Mouse (Mus musculus) neural tube, embryonic 11.5 days (tissue): ENCODE data around the gene Fancc. TPM values are rescaled to one million over a fixed set of nuclear protein-coding genes. Genes with fewer than 3 reads are reported as not detected.

Experiments
- ATAC-seq: fragments of 200-750 bp; cut with Nextera tagmentation; 2 replicates; pipeline ENCODE4 v1.8.0; 2017; ENCODE audit warnings: moderate number of reproducible peaks, mild to moderate bottlenecking, moderate TSS enrichment, moderate library complexity; ENCODE audit not compliant: insufficient read depth, low FRiP score, low TSS enrichment
- DNase-seq: peaks from one replicate; pipeline ENCODE4 v3.0.0-alpha.2; 2015; ENCODE audit warnings: low spot score
- H3K27ac ChIP-seq: fragments of 300-500 bp; sonication (generic); 2 replicates; pipeline ENCODE4 v1.5.1; 2014; ENCODE audit warnings: low read depth, mild to moderate bottlenecking, low read length
- H3K27me3 ChIP-seq: fragments of 300-500 bp; sonication (generic); 2 replicates; pipeline ENCODE4 v1.6.1; 2014; ENCODE audit warnings: mild to moderate bottlenecking, low read length, mixed read lengths; ENCODE audit not compliant: control insufficient read depth, insufficient read depth
- H3K36me3 ChIP-seq: fragments of 300-500 bp; sonication (generic); 2 replicates; pipeline ENCODE4 v1.6.1; 2014; ENCODE audit warnings: mild to moderate bottlenecking, low read length, moderate library complexity, mixed read lengths; ENCODE audit not compliant: control insufficient read depth, insufficient read depth
- H3K4me1 ChIP-seq: fragments of 300-500 bp; sonication (generic); 2 replicates; pipeline ENCODE4 v1.6.1; 2014; ENCODE audit warnings: low read length, mixed read lengths; ENCODE audit not compliant: control insufficient read depth, insufficient read depth
- H3K4me2 ChIP-seq: fragments of 300-500 bp; sonication (generic); 2 replicates; pipeline ENCODE4 v1.6.1; 2014; ENCODE audit warnings: low read depth, mild to moderate bottlenecking, moderate library complexity
- H3K4me3 ChIP-seq: fragments of 300-500 bp; sonication (generic); 2 replicates; pipeline ENCODE4 v1.5.1; 2014; ENCODE audit warnings: low read depth, low read length
- H3K9ac ChIP-seq: fragments of 300-500 bp; sonication (generic); 2 replicates; pipeline ENCODE4 v1.6.1; 2014; ENCODE audit warnings: mild to moderate bottlenecking, low read length
- H3K9me3 ChIP-seq: fragments of 300-500 bp; sonication (generic); 2 replicates; pipeline ENCODE4 v1.6.1; 2016; ENCODE audit warnings: low read length; ENCODE audit not compliant: control insufficient read depth
- WGBS: fragments of 180-500 bp; shearing (Covaris S2); extraction: QIAGEN DNeasy Blood & Tissue Kit; methylation state at CpG from one replicate; pipeline ENCODE4 v1.1.7; 2014; 5-methylcytosine and 5-hydroxymethylcytosine counted together
- polyA plus RNA-seq: library from polyadenylated mRNA; unstranded; fragments of >200 nt; fragmentation: Nextera tagmentation; extraction: Ambion mirVana; gene quantifications from 2 replicates; pipeline ENCODE4 v1.2.1, GENCODE M21; 2014

The Fancc gene
- polyA plus RNA-seq, 1 experiment from 2014 or later = 22.2 TPM

DNA sequence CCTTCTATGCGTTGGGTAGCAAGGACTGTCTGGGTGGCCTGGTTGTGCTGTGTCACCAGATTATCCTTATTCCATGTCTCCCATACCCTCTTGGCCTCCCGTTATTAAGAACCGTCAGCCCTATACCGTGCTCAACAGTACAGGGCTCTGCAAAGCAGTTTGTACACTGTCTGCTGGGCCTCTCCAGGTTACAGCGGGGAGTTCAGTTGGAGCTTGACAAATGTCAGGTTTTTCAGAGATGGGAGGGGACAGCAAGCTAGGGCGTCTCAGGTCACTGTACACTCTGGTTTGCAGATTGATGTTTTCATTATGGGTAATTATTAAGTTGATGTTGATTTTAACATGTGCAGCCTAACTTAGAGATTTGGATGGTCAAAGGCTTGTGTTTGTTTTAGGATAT, 240.9 kb downstream of the Fancc start:
- 90% methylated on average over 6 of the region's 6 CpGs for WGBS
- no peak overlapping the region for H3K4me3 ChIP-seq
- peaks cover 11% of the 10 kb centered on the region for H3K4me1 ChIP-seq
- H3K9ac ChIP-seq = no peak overlapping the region
- no peaks in the 10 kb centered on the region for H3K27me3 ChIP-seq
- ATAC-seq = no peak
- no peak overlapping the region for H3K27ac ChIP-seq
- no peak overlapping the region for H3K4me2 ChIP-seq
- no peak for DNase-seq
- H3K9me3 ChIP-seq = no peaks in the 10 kb centered on the region
- peaks cover 4% of the 10 kb centered on the region; the same call in 1 of the 2 replicates for H3K36me3 ChIP-seq

DNA sequence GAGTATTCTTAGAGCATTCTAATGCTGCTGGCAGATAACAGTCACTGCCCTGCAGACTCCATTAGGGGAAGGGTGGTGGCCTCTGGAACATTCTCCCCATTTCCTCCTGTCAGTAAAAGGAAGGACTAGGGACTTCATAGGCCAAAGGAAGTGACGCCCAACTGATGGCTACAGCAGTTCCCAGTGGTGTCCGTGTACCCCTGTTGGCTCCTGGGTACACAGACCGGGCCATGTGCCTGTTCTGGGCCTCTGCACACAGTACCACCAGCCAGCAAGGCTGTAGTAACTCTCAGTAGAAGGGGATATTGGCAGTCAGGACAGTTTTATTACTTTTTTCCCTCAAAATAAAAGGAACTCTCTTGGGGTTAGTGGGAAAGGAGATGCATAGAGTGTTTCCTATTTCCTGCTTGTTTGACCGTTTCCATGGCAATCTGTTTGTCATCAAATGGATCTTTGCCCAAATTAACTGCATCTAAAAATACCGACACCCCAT, 241.5 kb downstream of the Fancc start:
- H3K36me3 ChIP-seq = peaks cover 4% of the 10 kb centered on the region; the same call in 1 of the 2 replicates
- DNase-seq (no peak), ATAC-seq (no peak)
- no peak overlapping the region for H3K9ac ChIP-seq
- no peaks in the 10 kb centered on the region for H3K9me3 ChIP-seq
- H3K27me3 ChIP-seq = no peaks in the 10 kb centered on the region
- peaks cover 6% of the 10 kb centered on the region for H3K4me1 ChIP-seq
- H3K4me3 ChIP-seq = no peak overlapping the region
- no peak overlapping the region for H3K27ac ChIP-seq
- WGBS = 85% methylated on average over 5 of the region's 5 CpGs
- no peak overlapping the region for H3K4me2 ChIP-seq

DNA sequence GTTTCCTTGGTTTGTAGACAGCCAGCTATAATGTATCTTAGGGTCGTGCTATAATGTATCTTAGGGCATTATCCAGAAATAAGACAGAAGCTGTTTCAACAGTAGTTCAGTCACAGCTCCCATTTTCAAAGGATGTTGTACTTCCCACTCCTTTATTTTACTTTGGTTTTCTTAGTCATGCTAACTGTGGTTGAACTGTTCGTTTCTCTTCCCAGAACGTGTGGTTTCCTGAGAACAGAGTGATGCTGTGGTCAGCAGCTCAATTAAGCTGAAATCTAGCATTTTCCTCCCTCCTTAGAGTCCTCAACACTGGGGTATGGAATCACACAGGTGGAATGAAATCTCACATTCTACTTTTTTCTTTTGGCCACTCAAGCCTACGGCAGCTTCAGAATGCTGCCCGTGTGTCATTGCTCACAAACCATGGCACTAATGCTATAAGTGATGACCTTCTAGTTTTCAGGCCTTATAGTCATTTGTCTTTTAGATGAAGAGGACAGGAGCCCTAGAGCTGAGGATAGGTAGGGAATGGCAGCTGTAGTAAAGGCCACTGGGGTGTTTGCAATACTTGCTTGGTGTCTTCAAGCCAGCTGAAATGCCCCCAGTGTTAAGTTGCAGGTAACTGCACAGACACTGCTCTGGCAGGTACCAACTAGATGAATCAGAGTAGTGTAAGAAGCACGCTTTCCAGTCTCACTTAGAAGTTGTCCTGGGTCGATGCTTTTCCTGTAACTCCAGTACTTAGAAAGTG, 243.0 kb downstream of the Fancc start:
- H3K27ac ChIP-seq = no peak overlapping the region
- no peak overlapping the region for H3K9ac ChIP-seq
- DNase-seq (no peak), ATAC-seq (no peak)
- peaks cover 4% of the 10 kb centered on the region; the same call in 1 of the 2 replicates for H3K36me3 ChIP-seq
- no peaks in the 10 kb centered on the region for H3K4me1 ChIP-seq
- H3K4me2 ChIP-seq = no peak overlapping the region
- H3K9me3 ChIP-seq = no peaks in the 10 kb centered on the region
- WGBS = 86% methylated on average over 7 of the region's 7 CpGs
- no peak overlapping the region for H3K4me3 ChIP-seq
- no peaks in the 10 kb centered on the region for H3K27me3 ChIP-seq

DNA sequence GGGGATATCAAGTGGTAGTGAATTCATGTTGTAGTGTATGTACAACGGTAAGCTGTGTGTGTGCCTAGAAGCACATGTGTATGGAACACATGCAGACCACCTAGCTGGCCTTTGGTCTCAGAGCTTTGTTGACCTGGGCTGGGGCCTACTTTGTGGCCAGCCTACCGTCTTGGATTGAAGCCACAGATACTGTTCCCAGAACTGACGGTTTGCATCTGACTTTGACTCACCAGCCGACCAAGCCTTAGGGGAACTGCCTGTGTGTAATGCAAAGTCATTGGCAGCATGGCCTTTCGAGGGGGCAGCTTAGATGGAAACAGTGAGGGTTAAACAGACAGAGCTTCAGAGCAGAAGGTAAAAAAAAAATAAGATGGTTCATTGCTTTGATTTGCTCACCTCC, 243.9 kb downstream of the Fancc start:
- no peak overlapping the region for H3K4me2 ChIP-seq
- no peaks in the 10 kb centered on the region for H3K9me3 ChIP-seq
- no peak overlapping the region for H3K27ac ChIP-seq
- ATAC-seq = no peak
- 92% methylated on average over 5 of the region's 5 CpGs for WGBS
- H3K36me3 ChIP-seq = peaks cover 4% of the 10 kb centered on the region; the same call in 1 of the 2 replicates
- H3K4me3 ChIP-seq = no peak overlapping the region
- no peak overlapping the region for H3K9ac ChIP-seq
- no peak for DNase-seq
- H3K4me1 ChIP-seq = no peaks in the 10 kb centered on the region
- H3K27me3 ChIP-seq = no peaks in the 10 kb centered on the region

DNA sequence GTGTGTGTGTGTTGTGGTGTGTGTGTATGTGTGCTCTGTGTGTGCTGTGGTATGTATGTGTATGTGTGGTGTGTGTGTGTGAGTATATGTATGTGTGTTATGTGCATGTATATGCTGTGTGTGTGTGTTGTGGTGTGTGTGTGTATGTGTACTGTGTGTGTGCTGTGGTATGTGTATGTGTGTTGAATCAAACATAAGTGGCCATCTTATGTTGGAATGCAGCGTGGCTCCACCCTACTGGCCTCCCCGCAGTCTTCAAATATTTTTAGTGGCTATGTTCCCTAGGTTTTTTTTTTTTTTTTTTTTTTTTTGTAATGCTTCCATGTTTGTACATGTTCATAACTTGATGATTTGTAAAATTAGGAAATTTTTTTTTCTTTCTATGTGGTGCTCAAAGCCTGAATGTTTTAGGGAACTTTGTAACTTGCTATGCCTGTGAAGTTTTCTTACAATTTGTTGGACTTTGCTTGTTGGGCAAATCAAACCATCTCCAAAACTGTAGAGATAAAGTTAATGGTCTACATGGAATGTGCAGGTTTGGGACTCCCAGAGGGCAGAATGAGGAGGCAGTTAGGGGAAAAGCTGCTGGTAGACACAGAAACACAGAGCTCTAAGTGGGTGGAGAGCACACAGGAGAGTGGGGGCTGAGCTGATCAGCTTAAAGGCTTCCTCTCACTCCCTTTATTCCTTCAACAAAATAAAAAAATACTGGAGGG, 244.6 kb downstream of the Fancc start:
- WGBS = 96% methylated on average over 2 of the region's 2 CpGs
- no peaks in the 10 kb centered on the region for H3K4me1 ChIP-seq
- ATAC-seq = no peak

DNA sequence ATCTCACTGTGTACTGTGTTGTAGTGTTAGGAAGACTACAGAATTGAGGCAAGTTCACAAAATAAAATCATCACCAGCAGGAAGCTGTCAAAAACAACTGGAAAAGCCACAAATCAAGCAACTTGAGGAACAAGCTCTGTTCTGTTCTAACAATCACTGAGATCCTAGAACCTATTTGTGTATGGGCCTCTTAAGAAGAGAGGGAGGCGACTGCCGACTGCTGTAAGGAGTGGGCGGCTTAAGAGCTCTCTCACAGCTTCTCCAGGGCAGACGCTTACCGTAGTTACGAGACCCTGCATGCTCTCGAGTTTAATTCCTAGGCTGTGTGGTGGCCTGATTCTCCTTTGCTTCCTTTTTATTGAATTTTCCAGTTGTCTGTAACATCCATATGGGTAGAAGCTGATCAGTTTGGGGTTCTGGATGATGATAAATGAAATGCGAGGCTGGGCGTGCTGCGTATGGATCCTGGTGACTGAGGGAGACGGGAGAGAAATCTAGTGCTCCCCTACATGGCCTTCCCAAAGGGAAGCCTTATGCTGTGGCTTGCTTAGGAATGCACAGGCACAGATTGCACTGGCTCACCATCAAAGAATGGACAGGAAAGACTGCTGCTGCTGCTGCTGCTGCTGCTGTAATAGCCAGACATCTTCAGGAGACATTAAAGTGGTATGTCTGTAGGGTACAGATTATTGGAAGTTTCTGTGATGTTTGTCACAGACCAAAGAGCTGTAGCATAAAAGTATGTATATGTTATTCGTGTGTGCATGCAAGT, 245.8 kb downstream of the Fancc start:
- ATAC-seq (no peak), DNase-seq (no peak)
- H3K4me1 ChIP-seq = no peaks in the 10 kb centered on the region
- H3K27ac ChIP-seq = no peak overlapping the region
- H3K36me3 ChIP-seq = no peaks in the 10 kb centered on the region
- no peaks in the 10 kb centered on the region for H3K27me3 ChIP-seq
- WGBS = 82% methylated on average over 12 of the region's 12 CpGs
- no peaks in the 10 kb centered on the region for H3K9me3 ChIP-seq
- no peak overlapping the region for H3K4me3 ChIP-seq
- no peak overlapping the region for H3K4me2 ChIP-seq
- H3K9ac ChIP-seq = no peak overlapping the region

More for the DNA sequence above, 244.6 kb downstream of the Fancc start:
- no peak overlapping the region for H3K4me2 ChIP-seq
- no peak overlapping the region for H3K9ac ChIP-seq
- H3K9me3 ChIP-seq = no peaks in the 10 kb centered on the region
- no peak overlapping the region for H3K4me3 ChIP-seq
- no peaks in the 10 kb centered on the region for H3K27me3 ChIP-seq
- no peak overlapping the region for H3K27ac ChIP-seq
- no peak for DNase-seq
- H3K36me3 ChIP-seq = peaks cover 4% of the 10 kb centered on the region; the same call in 1 of the 2 replicates

DNA sequence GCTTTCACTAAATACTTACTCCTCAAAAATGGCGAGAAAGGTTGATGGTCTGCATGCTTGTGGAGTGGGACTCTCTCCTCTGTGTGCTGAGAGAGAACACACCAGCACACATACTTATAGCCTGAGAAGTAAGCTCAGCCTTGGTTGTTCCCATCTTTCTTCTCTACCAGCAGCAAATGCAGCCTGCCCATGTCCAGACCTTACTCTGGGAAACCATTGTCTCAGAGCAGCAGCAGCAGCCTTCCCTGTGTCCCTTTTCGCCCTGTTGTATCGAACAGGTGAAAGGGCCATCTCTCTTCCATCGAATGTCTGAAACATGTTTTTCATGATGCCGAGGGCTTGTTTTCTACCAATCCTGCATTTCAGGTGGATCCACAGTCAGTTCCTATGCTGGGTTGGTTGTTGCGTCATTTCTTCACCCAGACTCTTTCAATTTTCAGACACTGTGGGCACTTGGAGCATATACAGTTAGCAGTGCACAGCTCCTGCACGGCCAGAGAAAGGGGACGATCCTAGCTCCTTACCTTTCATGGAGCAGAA, 246.6 kb downstream of the Fancc start:
- no peak overlapping the region for H3K9ac ChIP-seq
- no peak overlapping the region for H3K27ac ChIP-seq
- H3K4me1 ChIP-seq = no peaks in the 10 kb centered on the region
- DNase-seq (no peak), ATAC-seq (no peak)
- no peak overlapping the region for H3K4me3 ChIP-seq
- H3K36me3 ChIP-seq = no peaks in the 10 kb centered on the region
- 92% methylated on average over 8 of the region's 8 CpGs for WGBS
- no peaks in the 10 kb centered on the region for H3K9me3 ChIP-seq
- H3K27me3 ChIP-seq = no peaks in the 10 kb centered on the region
- no peak overlapping the region for H3K4me2 ChIP-seq

DNA sequence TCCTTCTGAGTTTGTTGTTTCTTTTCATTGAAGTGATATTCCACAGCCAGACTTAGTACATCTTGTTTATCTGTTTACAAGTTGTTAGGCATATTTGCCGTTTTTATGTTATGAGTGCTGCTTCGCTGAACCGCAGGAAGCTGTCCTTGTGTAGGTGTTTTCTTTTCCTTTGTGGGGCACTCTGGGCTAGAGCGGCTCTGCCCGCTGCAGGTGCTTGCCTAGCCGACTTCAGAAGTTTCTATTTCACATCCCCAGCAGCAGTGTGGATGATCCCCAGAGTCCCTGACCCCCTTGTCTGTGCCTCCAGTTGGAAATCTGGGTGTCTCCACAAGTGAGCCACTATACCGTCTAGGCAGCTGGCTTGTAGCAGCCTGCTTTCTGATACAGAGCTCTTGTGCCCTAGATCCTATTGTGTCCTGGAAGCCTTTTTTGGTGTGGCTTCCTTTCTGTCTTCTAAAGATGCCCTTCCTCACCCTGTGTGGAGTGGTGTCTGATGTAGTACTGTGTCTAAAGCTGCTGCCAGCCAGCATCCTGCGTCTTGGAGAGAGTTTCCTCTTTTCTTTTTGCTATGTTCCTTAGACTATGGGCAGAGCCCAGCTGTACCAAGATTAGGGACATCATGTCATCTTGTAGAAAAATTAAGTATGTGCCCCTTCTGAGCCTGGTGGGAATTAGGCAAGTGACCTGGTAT, 247.2 kb downstream of the Fancc start:
- DNase-seq = no peak
- ATAC-seq = no peak
- Histone ChIP-seq H3K4me1 (no peaks in the 10 kb centered on the region), H3K4me2 (no peak overlapping the region), H3K36me3 (no peaks in the 10 kb centered on the region), H3K9me3 (no peaks in the 10 kb centered on the region), H3K27ac (no peak overlapping the region), H3K9ac (no peak overlapping the region), H3K4me3 (no peak overlapping the region), H3K27me3 (no peaks in the 10 kb centered on the region)
- 86% methylated on average over 8 of the region's 8 CpGs for WGBS
